Mouse (Mus musculus) layer of hippocampus, postnatal 25 days (tissue): ENCODE results near the gene Ifnar2. TPM values are rescaled to one million over a fixed set of nuclear protein-coding genes. Genes with fewer than 3 reads are reported as not detected.

ENCODE experiments used
- DNase-seq, 2 experiments: peaks; one replicate each; pipeline ENCODE4 v3.0.0; 2022; ENCODE audit warnings: mixed read lengths in 2 of 2, low spot score in 1 of 2; ENCODE audit errors: extremely low spot score in 1 of 2
- total RNA-seq, 2 experiments: library from RNA; stranded (reverse); gene quantifications; 2 replicates each; pipeline ENCODE4 v1.2.3; 2021

The Ifnar2 gene
- 10 to 100 TPM; 23.8 TPM for total RNA-seq

DNA sequence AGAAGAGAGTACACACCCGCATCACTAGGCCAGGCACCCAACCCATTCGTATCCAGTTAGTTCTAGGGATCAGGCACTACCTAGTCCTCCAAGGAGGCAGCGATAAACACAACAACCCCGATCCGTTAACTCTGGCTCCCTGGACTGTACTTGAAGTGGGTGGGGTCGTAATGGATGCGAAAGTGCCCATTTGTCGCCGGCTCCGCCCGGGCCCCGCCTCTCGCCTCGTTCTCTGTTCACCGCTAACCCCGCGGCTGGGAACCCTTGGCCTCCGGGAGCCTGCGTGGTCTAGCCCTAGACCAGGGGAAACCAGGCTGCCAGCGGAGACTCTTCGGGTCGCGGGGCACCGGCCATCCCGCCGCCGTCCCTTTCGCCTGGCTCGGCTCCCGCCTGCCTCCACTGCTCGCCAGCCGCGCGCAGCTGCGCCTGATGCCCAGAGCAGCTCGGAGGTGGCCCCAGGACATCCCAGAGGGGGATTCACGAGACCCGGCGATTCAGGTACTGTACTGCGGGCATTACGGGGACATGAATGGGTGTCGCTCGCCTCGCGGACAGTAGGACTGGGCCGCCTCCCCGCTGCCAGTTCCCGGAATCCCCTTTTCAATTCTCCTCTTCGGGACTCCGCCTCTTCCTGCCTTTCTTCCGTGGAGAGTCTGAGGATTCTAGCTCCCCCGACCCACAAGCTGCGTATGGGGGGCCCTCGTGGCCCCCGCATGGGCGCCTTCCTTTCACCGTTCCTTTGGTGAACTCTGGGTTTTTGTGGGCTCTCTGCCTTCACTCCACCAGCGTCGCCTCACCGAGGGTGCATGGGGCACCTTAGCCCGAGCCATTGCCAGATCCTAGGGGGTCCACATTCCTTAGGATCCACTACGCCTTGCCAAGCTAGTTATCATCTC is at the start of gene Ifnar2:
Gene Ifnar2, plus strand, starts transcription at position 207 of the 896 bp plus-strand sequence.
- peak; percentile 64 to 74 for DNase-seq

DNA sequence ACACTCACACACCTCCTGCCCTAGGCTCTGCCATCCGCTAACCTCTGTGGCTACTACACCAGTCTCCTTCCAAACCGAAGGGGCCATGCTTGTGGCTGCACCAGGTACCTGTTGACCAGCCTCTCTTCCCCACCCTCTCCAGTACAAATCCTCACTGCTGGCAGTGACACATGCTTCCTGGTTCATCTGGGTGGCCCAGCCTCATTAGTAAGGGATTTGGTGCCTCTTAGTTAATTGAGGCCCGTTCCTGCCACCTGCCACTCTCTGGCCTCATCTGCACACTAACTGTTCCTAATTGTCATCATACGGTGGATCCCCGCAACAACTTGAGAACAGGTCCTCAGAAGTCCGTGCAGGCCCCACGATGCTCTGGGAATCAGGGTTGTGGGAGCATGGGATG is 45.0 kb upstream of the Ifnar2 start:
- no peak for DNase-seq

DNA sequence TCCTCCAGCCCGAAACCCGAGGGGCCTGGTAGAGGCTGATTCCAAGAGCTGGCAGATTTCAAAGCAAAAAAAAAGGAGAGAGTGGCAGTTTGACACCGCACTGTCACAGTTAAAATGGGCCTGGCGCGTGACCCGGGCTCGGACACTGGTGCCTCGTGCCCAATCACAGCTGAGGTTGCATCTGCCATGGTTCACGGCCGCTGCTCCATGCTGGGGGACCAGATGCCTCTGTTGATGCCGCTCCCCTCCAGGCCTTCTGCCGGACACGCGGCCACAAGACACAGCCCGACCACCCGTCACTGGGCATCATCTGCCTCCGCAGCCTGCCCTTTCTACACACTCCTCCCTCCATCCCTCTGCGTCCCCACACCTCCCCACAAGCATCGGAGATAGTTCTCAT is 43.7 kb upstream of the Ifnar2 start:
- DNase-seq, result no peak

DNA sequence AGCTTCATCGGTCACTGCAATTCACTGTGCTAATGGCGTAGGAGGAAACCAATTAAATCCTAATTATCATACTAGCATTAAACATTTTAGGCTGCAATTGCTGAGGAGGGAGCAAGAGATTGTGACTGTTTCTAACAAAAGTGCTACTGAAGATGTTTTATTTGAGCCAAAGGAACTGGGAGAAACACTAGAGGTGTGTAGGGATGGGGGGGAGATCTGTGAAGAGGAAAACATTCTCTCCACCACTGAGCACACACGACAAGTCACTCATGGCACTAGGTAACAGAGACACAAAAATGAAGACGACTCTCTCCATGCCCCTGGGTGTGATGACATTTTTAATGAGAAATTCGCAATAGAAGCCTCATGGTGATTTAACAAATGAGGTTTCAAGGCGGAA is 42.1 kb upstream of the Ifnar2 start:
- no peak for DNase-seq

DNA sequence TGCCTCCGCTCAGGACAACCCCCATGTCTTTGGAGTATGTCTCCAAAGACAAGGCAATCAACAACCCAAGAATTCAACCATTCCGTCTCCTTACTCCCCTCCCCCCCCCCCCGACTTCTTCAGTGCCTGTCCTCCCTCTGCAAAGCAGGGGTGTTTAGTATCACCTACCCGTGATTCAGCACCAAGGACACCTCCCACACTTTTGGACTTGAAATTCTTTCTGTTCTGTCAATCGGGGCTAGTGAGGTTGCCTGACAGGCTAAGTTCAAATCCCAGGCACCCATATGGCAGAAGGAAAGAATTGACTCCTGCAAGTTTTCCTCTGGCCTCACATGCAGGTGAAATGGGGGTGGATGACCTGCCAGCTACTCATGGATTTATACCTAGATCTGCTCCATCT is 41.4 kb upstream of the Ifnar2 start:
- no peak for DNase-seq

DNA sequence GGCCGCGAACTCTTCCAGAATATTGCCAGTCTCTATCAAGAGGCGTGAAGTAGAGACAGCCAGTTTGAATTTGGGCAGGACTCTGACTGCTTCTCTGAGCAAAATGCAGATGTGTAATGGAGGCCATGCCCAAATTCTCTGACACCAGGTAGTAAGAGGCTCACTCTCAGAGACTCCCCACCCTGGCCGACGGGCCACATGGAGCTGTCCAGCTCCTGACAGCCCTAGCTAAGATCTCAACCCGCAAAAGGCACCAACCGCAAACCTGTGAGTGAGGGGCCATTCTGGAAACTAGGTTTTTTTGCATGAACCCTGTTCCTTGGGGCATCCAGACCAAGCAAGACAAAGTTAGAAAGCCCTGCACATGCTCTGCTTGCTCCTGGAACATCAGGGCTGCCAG is 39.7 kb upstream of the Ifnar2 start:
- no peak for DNase-seq

DNA sequence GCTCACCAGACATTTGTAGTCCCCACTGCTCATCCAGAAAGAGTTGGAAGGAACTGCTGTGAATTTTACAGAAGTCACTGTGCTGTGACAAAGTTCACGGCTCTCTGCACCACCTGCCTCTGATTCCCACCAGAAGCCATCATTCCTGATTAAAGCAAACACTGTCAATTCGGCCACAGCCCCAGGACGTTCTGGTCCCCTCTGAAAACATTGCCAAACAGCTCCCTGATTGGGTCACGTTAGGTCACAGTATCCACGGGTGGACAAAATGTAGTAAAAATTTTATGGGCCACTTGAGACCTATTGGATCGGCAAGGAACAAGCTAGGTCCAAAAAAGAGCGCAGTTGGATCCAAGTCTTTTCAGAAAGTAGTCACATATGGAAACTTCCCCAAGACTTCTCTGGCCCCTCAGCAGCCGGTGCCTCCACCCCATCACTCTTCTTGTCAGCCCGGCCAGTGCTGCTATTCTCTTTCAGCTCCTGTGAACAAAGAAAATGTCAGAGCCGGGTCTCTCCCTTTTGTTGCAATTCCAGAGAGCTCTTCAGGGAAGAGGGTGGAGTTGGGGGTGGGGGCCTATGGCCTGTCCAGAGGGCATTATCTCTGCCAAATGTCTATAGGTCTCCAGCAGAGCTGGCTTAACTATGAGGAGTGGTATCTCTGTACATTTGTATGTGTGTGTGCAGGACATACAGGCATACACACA is 38.2 kb upstream of the Ifnar2 start:
- no peak for DNase-seq

DNA sequence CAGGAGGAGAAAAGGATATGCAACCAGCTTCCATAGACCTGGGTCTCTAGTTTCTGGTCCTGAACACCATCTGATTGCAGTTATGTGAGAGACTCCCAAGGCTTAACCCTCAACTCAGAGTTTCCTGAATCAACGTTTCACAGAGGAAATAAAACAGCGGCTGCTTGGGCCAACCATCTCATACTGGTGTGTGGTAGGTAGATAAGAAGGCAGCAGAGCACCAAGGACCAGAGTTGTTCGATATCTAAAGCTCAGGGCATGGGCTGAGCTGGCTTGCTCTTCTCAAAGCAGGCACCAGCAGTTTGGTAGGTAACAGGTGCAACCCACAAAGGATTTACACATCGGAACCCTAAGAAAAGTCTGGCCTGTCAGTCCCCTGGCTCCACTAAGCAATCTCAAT is 35.8 kb upstream of the Ifnar2 start:
- no peak for DNase-seq

DNA sequence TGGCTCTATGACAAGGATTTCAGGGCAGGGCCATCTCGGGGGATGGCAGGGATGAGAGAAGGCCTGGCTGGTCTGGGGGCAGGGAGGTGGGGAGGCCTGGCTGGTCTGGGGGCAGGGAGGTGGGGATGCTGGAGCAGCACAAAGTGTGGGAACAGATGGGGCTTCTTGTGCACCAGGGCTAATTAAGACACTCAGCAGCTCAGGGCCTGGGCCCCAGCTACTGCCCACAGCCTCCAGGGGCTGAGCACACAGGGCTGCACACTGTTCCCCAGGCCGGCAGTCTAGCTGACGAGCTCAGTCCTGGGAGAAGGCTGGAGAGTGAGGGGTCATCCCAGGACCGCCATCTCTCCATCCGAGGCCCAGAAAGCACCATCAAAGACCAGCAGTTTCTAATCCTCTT is 35.1 kb upstream of the Ifnar2 start:
- no peak for DNase-seq

DNA sequence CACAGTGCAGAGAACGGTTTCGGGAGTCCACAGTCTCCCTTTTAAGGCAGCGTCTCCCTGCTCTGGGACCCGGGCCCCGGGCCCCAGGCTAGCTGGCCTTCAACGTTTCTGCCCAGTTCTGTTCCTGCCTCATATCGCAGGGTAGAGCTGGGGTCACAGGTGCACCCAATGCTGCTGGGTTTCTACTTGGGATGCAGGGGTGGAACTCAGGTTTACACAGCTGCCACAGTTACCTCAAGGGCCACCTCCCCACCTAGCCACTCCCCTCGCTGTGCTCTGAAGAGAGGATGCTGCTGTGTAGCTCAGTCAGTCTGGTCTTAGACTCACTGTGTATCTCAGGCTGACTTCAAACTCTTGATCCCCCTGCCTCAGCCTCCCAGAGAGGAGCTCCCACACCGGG is 26.1 kb upstream of the Ifnar2 start:
- DNase-seq, result no peak

DNA sequence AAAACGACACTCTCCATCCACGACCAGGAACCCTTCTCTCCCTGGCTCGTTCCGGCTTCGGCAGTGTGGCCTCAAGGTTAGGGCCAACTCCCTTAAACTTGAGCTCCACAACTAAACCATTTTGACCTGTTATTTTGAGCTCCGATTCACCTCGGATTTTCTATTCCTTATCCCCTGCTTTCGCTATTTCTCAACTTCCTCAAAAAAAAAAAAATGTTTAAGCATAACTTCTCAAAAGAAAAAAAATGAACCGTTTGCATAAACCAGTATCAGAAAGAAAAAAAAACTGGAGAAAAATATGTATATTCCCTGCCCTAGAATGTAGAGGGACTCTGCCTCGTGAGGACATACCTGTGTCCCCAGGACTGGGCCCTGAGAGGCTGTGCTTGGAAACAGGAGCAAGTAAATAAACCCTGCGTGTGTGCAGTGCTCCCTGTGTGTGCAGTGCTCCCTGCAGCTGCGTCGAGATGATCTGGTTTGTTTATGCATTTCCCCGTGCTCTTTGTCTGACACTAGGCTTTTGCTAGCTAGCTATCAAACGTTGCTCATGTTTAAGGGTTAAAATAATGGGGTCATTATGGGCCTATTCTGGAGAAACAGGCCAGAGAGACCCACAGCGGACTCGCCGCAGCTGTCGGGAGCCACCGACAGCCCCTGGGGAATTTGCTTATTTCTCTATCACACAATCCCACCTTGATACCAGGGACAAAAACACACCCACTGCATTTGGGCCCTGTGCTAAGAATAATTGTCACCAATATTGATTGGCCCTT is 24.9 kb upstream of the Ifnar2 start:
- no peak for DNase-seq

DNA sequence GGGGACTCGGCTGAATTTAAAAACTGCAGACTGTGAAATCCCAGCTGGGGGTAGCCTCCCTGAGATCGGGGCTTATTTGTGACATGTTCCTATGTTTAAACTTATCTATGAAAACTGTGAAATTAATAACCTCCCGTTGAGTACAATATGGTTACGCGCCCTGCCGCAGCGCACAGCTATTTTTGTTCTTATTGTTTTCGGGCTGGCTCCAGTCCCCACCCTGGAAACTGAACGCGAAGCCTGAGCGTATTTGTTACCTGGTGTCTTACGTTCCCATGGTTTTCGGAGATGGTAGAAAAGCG is 24.4 kb upstream of the Ifnar2 start:
- no peak for DNase-seq

DNA sequence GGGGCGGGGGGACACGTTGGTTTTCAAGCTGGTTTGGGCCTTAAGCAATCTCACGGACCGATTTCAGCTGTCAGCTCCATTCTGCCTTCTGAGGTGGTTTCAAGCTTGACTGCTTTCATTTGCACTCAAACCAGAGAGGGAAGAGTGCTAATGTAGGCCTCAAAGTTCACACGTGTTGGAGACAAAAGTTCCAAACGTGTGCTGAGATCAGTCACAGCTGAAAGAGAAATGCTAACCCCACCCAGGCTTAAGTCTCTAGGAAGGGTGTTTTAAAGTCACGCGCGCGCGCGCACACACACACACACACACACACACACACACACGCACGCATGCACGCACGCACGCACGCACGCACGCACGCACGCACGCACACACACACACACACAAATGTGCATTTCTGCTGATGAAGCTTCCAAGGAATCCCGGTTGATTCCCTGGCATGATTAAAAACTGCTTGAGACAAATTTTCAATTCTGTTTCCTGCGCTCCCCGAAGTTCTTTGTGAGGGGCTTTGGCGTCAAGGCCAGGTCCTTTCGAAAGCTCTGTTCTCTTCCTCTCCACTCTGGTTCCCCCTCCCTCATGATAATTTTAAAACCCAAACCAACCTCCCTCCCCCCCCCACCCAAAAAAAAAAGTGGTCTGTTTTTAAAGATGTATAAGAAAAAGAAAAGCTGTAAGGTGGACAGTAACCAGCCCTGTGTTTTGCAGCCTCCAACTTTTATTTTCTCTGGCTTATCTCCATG is 23.8 kb upstream of the Ifnar2 start:
- DNase-seq, result no peak

DNA sequence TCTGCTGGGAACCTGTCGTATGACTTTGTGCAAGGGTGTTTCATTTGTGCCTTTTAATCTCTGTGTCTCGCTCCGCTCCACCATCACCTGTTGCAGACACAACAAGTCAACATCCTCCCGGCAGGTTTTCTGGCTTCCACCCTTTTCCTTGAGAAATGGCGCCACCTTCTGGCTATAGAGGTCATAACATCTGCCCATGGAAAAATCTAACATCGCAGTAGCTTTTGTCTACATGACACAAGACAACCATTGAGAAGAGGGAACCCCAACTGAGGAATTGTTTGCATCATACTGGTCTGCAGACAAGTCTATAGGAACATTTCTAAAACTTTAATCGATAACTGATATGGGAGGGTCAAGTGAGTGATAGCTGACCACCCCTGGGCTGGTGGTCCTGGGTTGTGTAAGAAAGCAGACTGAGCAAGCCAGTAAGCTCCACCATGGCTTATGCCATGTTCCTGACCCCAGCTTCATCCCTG is 20.5 kb upstream of the Ifnar2 start:
- DNase-seq, result peak; percentile 62 to 83

DNA sequence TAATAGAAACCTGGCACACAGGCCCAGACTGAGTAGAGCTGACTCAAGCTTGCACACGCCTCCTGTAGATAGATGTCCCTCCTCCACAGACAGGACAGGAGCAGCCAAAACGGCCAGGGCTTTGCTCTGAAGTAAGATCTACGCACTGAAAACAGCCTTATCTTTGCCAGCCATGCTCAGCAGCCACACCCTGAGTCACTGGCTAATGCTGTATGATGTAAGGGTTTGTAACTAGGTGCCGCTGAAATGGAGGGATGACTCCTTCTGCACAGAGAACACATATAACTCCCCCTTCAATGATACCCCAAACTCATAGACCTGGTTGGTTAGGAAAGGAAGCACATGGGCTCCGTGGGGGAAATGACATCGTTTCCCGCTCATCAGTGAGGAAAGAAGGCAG is 19.8 kb upstream of the Ifnar2 start:
- DNase-seq, result no peak

DNA sequence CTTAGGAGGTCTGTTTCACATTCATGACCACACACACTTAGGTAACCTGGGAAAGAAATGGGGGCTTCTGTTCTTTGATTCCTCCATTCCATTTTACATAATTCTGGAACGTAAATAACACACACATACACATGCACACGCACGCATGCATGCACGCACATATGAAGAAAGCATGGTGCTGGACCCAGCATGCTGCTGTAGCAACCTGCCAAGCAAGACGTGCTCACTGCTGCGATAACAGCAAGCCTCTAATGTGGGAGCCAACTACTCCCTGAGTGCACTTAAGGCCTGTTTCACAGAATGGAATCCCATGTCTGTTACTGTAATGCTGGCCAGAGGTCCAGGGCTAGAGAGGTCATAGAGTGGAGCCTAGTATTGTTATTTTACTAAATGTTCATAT is 19.4 kb upstream of the Ifnar2 start:
- DNase-seq, result no peak

DNA sequence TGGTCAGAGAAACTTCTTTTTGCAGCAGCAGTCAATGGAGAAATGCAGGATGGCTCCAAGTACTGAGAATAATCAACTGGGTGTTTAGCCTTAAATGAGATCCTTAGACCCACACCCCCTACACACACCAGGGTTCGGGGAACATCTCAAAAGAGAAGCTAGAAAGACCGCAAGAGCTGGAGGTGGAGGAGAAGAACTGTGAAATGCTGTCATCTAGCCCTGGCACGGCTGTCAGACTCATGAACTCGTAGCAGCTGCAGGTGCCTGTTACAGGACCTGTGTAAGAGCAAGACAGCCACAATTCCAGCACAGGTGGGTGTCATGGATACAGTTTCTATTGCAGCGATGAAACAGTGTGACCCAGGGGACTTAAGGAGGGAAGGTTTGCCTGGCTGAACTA is 18.9 kb upstream of the Ifnar2 start:
- no peak for DNase-seq

DNA sequence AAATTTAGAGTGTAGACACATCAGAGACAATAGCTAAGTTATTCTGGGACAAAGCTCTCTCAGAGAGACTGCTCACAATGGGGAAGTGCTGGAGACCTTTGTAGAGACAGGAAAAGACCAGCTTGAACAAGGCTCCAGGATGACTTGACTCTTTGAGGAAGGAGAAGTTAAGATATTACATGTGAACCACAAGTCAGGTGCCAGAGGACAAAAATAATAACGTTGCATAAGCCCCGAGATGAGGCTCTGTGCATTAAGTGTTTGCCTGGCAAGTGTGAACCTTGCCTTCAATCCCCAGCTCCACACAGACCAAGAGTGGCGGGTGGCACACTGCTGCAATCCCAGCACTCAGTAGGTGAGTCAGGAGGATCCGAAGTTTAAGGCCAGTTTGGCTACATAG is 18.0 kb upstream of the Ifnar2 start:
- DNase-seq, result no peak

DNA sequence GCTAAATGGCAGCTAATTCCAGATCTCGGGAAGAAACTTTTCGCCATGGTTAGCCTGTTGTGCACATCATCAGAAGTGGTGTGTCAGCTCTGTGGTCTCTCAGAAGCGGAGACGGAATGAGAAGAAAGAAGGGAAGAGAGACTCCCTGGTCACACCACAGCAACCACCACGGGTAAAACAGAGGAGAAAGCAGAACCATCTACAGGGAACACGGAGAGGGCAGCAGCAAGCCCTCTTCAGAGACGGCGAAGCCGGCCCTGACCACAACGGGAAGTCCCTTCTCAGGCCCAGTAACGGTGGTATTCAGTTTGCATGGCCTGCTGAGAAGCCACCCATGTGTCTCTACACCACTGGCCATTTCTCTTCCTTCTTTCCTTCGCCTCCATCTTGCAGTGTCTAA is 17.4 kb upstream of the Ifnar2 start:
- DNase-seq, result no peak

DNA sequence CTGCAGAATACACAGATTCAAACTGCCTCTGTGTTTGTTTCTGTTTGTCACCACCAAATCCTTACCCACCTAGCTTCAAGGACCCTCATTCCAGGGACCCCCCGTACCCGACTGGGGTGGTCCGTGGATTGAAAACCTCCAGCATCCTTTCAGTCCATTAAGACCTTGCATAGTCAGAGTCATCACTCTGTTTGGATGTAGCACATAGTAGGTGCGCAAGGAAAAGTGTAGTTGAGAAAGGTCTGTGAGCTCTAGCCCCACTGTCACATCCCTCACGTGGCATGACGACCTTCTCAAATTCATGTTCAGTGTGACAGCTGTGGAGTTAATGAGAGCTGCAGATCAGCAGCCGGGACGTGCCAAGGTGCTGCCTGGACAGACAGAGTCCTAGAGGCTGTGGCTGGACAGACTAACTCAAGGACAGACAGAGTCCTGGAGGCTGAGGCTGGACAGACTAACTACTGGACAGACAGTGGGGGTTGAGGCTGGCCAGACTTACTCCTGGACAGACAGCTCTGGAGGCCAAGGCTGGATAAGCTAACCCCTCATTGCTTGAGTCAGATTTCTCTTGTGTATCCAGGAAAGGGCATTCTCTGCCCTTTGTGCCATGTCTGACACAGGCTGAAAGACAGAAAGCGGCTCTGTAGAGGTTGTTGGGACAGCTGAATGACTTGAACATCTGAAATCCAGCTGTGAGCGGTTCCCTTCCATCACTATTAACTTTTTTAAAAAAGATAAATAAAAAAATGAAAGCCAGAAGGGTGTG is 15.6 kb upstream of the Ifnar2 start:
- DNase-seq, result no peak
